Mouse (Mus musculus) forelimb bud, embryonic 11.5 days (tissue): Measurements from ENCODE around the gene Boc.

Source experiments
- DNase-seq: peaks from one replicate; pipeline ENCODE4 v3.0.0-alpha.2; 2012; ENCODE audit warnings: low read depth, low spot score

Boc gene

GRCm38 (mm10) chr16:44527218-44527905 lies 31.3 kb downstream of the Boc start:
- no peak for DNase-seq

GRCm38 (mm10) chr16:44526689-44527088 lies 32.0 kb downstream of the Boc start:
- no peak for DNase-seq

GRCm38 (mm10) chr16:44526044-44526443 lies 32.7 kb downstream of the Boc start:
- DNase-seq = no peak

- no peak for DNase-seq
Measured at GRCm38 (mm10) chr16:44523595-44523994, 35.1 kb downstream of the Boc start.

GRCm38 (mm10) chr16:44516498-44516897 lies 42.2 kb downstream of the Boc start:
- no peak for DNase-seq

- DNase-seq = no peak
Measured at GRCm38 (mm10) chr16:44510521-44511213, 48.0 kb downstream of the Boc start.

GRCm38 (mm10) chr16:44509458-44510344 lies 49.0 kb downstream of the Boc start:
- no peak for DNase-seq

- DNase-seq = no peak
Measured at GRCm38 (mm10) chr16:44508772-44509171, 49.9 kb downstream of the Boc start.

GRCm38 (mm10) chr16:44508025-44508424 lies 50.7 kb downstream of the Boc start:
- no peak for DNase-seq

- DNase-seq = no peak
Measured at GRCm38 (mm10) chr16:44507027-44507929, 51.4 kb downstream of the Boc start.

GRCm38 (mm10) chr16:44505243-44505642 lies 53.5 kb downstream of the Boc start:
- DNase-seq = no peak

GRCm38 (mm10) chr16:44502895-44503575 lies 55.7 kb downstream of the Boc start:
- no peak for DNase-seq

- DNase-seq = no peak
Measured at GRCm38 (mm10) chr16:44502325-44502724, 56.4 kb downstream of the Boc start.

GRCm38 (mm10) chr16:44501783-44502182 lies 56.9 kb downstream of the Boc start:
- no peak for DNase-seq

- no peak for DNase-seq
Measured at GRCm38 (mm10) chr16:44498447-44498846, 60.2 kb downstream of the Boc start.

- DNase-seq = no peak
Measured at GRCm38 (mm10) chr16:44496971-44497464, 61.7 kb downstream of the Boc start.

- DNase-seq = peak; percentile 54
Measured at GRCm38 (mm10) chr16:44494441-44495108, 64.1 kb downstream of the Boc start.

- no peak for DNase-seq
Measured at GRCm38 (mm10) chr16:44493868-44494267, 64.8 kb downstream of the Boc start.

- DNase-seq = no peak
Measured at GRCm38 (mm10) chr16:44492706-44493105, 66.0 kb downstream of the Boc start.

GRCm38 (mm10) chr16:44492151-44492550 lies 66.5 kb downstream of the Boc start:
- DNase-seq = no peak
